Mouse (Mus musculus) kidney, adult 18-20 months (tissue): ENCODE results near the gene Zfp866.

Experiments used
- DNase-seq: peaks from one replicate; pipeline ENCODE4 v3.0.0; 2021

Gene Zfp866

GRCm38 (mm10) chr8:69796721-69797345, 5.9 kb upstream of the Zfp866 start:
- DNase-seq, result no peak

- DNase-seq, result no peak
Observed at GRCm38 (mm10) chr8:69794901-69795300, 3.9 kb upstream of the Zfp866 start.

- DNase-seq, result no peak
Observed at GRCm38 (mm10) chr8:69794096-69794495, 3.1 kb upstream of the Zfp866 start.

- no peak for DNase-seq
Observed at GRCm38 (mm10) chr8:69793666-69794065, 2.7 kb upstream of the Zfp866 start.

- no peak for DNase-seq
Observed at GRCm38 (mm10) chr8:69791415-69792068, 564 bp upstream of the Zfp866 start.

GRCm38 (mm10) chr8:69790364-69790763, 614 bp downstream of the Zfp866 start:
- no peak for DNase-seq

- peak; percentile 13 for DNase-seq
Observed at GRCm38 (mm10) chr8:69789731-69790130, 1.2 kb downstream of the Zfp866 start.

GRCm38 (mm10) chr8:69789105-69789504, 1.9 kb downstream of the Zfp866 start:
- DNase-seq, result no peak

GRCm38 (mm10) chr8:69777111-69777510, 13.9 kb downstream of the Zfp866 start:
- DNase-seq, result no peak

GRCm38 (mm10) chr8:69775149-69775534, 15.8 kb downstream of the Zfp866 start:
- no peak for DNase-seq

- peak; percentile 92 for DNase-seq
Observed at GRCm38 (mm10) chr8:69774503-69775148, 16.4 kb downstream of the Zfp866 start, which contains the start of gene Gm20422. Gene Gm20422, minus strand, starts transcription at chr8:69774886.

GRCm38 (mm10) chr8:69772106-69772505, 18.9 kb downstream of the Zfp866 start:
- DNase-seq, result no peak

- DNase-seq, result no peak
Observed at GRCm38 (mm10) chr8:69771221-69771620, 19.8 kb downstream of the Zfp866 start.

GRCm38 (mm10) chr8:69761814-69762445, 29.0 kb downstream of the Zfp866 start:
- DNase-seq, result no peak

- no peak for DNase-seq
Observed at GRCm38 (mm10) chr8:69758316-69758715, 32.7 kb downstream of the Zfp866 start.

GRCm38 (mm10) chr8:69752437-69752836, 38.5 kb downstream of the Zfp866 start:
- DNase-seq, result no peak

- peak; percentile 98 for DNase-seq
Observed at GRCm38 (mm10) chr8:69749544-69750454, 41.2 kb downstream of the Zfp866 start, which contains the start of gene Zfp963. Gene Zfp963, minus strand, starts transcription at chr8:69749970.

GRCm38 (mm10) chr8:69741231-69741630, 49.7 kb downstream of the Zfp866 start:
- no peak for DNase-seq

GRCm38 (mm10) chr8:69740763-69741162, 50.2 kb downstream of the Zfp866 start:
- DNase-seq, result no peak

GRCm38 (mm10) chr8:69735495-69735894, 55.5 kb downstream of the Zfp866 start:
- no peak for DNase-seq

- DNase-seq, result no peak
Observed at GRCm38 (mm10) chr8:69717232-69717580, 73.8 kb downstream of the Zfp866 start.

GRCm38 (mm10) chr8:69716403-69717231, 74.4 kb downstream of the Zfp866 start:
- DNase-seq, result peak; percentile 92
